Mouse (Mus musculus) myocyte (in vitro differentiated cells): ENCODE results near the gene Slc15a1.

Experiments used
- CEBPB ChIP-seq: IDR thresholded peaks from 2 replicates; pipeline ENCODE4 v1.6.1; 2011; ENCODE audit warnings: mild to moderate bottlenecking, moderate library complexity; ENCODE audit not compliant: poor library complexity, insufficient read depth, severe bottlenecking
- E2F4 ChIP-seq: IDR thresholded peaks from one replicate; pipeline ENCODE4 v1.6.1; 2011; ENCODE audit warnings: mild to moderate bottlenecking, control low read depth, moderate library complexity; ENCODE audit not compliant: insufficient read depth
- MAX ChIP-seq: IDR thresholded peaks from one replicate; pipeline ENCODE4 v1.6.1; 2011; ENCODE audit warnings: low read depth, mild to moderate bottlenecking, control low read depth
- MYOG ChIP-seq, 3 experiments: IDR thresholded peaks; one replicate each; pipeline ENCODE4 v1.6.1; 2011; ENCODE audit warnings: control low read depth in 2 of 3, low read depth in 2 of 3, mild to moderate bottlenecking in 2 of 3; ENCODE audit not compliant: insufficient read length in 2 of 3, control insufficient read depth in 1 of 3, insufficient read depth in 1 of 3
- POLR2A ChIP-seq: IDR thresholded peaks from one replicate; pipeline ENCODE4 v1.6.1; 2011; ENCODE audit warnings: low read depth, mild to moderate bottlenecking, control low read depth, moderate library complexity; ENCODE audit not compliant: insufficient read length
- REST ChIP-seq: IDR thresholded peaks from one replicate; pipeline ENCODE4 v1.6.1; 2011; ENCODE audit warnings: mild to moderate bottlenecking, control low read depth, moderate library complexity; ENCODE audit not compliant: insufficient read depth, insufficient read length

- TF ChIP-seq POLR2A (no peak), MYOG (IDR thresholded peaks at IDR 0.05; ENCODE audit: control insufficient read depth in 1 of 3, insufficient read depth in 1 of 3, insufficient read length in 2 of 3, low read depth in 2 of 3) (no peak), E2F4 (no peak), REST (no peak), MAX (no peak), CEBPB (no peak)
Observed at GRCm38 (mm10) chr14:121446951-121447350, 58.1 kb downstream of the Slc15a1 start.
